Mouse (Mus musculus): ENCODE measurements around the gene Mag.

GRCm38 (mm10) chr7:30958866-30959487 lies 44.3 kb upstream of the Mag start:
- TF ChIP-seq POLR2A (IDR thresholded peaks at IDR 0.05; ENCODE audit: low read depth, low read length) (no peak), CTCF (IDR thresholded peaks at IDR 0.05; ENCODE audit: extremely low read depth, insufficient read length, insufficient replicate concordance, low read depth, low read length) (no peak)

All from small intestine, adult 2 months (tissue).